Mouse (Mus musculus) urinary bladder, adult 2 months (tissue): ENCODE measurements around the gene Bhlhe41. TPM values are rescaled to one million over a fixed set of nuclear protein-coding genes. Genes with fewer than 3 reads are reported as not detected.
A peak's percentile ranks its signal among the peaks of the same experiment; 100 is the strongest.

Experiments
- DNase-seq: peaks from one replicate; pipeline ENCODE4 v3.0.0; 2022; ENCODE audit warnings: low spot score
- polyA plus RNA-seq: library from polyadenylated mRNA; depleted of rRNA; stranded (reverse); fragments of >200 nt; gene quantifications from 2 replicates; pipeline ENCODE4 v1.2.3, GENCODE M21; 2012

Gene Bhlhe41
- polyA plus RNA-seq, 1 experiment: 13.3 TPM

DNA sequence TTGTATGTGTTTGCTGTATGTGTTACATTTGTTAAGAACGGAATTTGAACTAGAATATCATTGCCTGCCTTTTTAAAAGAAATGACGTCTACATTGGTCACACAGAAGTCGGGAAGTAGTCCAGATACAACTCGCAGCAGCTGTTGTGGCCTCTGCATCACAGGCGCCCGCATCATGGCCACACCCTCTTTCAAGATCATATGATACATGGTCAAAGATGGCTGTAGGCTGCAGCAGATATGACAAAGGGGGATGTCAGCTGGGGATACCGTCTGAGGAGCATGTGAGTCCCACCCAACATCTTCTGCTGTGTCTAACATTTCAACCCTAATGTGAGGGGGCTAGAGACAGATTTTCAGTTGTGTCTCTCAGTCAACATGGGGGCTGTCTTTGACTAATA lies 6.7 kb upstream of the Bhlhe41 start:
- DNase-seq: no peak

DNA sequence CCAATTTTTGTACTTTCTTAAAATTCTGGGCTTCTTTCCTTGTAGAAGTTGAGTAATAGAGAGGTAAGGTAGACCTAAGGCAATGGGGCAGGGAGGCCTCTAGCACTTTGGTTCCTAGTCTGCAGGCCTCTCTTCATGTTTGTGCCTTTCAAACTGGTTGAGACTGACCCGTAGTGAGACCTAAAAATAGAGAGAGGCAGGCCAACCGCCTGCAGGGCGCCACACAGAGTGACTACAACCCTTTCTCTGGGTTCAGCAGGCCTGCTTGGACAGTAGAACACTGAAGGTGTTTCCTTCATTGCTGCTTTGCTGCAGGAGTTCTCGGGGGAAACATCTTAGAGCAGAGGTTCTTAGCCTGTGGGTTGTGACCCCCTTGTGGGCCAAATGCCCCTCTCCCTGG lies 5.6 kb upstream of the Bhlhe41 start:
- DNase-seq: no peak

DNA sequence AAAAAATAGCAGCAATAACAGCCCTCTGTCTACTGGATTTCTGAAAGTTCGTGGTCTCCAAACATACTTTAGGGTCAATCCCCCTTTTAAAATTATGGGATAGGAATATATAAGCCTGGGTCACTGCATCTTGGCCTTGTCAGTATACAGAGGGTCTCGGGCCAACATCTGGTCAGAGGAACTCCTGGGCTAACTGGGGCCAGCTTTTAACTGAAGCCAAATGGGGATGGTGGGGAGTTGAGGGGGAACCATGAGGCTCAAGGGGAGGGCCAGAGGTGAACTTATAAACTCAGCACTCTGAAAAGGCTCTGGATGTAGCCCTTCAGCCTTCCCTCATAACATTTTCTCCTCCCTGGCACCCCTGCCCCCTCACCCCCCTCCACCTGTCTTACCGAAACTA lies 1.8 kb upstream of the Bhlhe41 start:
- DNase-seq: no peak

DNA sequence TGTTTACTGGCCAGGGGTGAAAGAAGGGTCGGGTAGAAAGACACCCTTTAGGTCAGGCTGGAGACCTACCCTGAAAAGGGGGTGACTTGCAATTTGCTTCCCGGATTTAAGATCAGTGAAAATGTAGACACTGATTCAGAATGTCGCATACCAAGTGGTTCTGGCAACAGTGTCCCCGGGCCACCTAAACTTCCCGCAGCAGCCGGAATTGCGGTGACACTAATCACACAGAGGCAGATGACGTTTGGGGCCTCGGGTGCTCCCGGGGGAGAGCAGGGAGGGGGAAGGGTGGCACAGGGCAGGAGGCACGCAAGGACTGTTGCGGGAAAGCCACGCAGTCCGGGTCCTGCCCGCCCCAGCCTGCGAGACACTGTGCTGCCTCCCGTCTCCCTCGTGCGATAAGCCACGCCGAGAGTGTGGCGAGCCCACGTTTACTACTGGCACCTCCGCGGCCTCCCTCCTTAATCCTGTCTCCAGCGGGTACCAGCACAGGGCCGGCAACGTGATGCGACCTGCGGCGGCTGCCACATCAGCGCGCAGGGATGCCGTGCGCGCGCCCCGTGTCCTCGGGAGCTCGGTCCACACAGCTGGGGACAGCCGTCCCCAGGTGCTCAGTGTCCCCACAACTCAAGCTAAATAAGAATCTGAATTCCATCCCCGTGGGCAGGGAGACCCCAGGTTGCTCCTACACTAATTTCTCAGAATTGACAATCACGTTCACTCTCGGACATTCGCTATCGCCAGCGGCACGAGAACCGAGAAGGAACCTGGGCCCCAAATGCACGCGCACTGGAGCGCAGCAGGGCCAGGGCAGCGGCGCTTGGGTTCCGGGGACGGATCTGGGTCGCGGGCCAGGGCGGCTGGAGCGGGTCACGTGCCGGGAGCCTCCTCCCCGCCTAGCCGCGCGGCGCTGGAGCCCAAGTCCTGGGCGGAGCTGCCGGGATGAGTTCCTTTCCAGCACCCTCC lies 811 bp upstream of the Bhlhe41 start:
- peak; percentile 88 for DNase-seq

DNA sequence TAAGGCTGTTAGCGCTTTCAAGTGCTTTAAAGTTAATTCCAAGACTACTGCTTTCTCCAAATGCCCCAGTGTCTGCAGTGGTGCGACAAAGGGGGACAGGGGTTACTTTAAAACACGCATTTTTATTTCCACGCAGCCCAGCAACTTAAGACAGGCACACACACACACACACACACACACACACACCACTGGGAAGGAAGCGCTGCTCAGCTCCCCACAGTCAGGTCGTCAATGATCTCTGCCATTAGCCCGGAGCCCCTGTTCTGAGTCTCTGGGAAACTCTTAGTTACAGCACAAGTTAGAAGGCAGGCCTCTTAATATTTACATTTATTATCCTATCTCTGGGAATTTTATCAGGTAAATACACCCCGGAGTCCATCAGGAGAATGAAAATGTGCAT lies 1.2 kb downstream of the Bhlhe41 start:
- DNase-seq: no peak

DNA sequence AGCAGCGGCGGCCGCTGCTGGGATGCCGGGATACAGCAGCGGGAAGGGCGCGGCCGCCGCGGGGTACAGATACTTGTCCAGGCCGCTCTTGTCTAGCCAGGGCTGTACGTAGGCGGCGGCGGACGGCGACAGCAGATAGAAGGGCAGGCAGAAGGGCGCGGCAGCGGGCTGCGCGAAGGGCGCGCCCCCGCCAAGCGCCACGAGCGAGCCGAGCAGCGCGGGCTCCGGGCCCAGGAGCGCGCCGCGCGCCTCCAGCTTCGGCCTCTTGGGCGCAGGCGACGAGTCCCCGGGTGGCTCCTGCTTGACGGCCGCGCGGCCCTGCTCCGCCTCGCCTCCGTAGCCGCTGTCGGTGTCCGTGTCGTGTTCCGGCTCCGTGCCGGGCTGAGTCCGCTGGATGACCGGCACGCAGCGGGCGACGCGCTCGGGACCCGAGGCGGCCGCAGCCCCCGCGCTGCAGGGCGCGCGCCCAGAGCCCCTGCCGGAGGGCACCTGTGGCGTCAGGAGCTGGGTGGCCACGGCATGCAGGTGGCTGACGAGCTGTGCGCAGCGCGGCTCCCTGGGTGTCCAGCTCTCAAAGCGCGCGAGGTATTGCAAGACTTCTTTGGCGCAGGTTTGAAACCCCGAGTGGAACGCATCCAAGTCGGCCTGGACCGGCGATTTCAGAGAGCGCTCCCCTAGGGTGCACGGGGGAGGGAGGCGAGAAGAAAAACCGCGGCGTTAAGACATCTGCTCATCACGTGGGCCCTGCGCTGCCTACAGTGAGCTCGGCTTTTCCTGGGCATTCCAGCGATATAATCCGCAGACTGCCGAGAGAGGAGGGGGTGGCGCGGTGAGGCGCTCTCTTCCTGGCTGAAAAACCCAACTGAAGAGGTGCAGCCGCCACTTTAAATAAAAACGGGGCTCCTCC lies 2.0 kb downstream of the Bhlhe41 start:
- DNase-seq: peak; percentile 63

DNA sequence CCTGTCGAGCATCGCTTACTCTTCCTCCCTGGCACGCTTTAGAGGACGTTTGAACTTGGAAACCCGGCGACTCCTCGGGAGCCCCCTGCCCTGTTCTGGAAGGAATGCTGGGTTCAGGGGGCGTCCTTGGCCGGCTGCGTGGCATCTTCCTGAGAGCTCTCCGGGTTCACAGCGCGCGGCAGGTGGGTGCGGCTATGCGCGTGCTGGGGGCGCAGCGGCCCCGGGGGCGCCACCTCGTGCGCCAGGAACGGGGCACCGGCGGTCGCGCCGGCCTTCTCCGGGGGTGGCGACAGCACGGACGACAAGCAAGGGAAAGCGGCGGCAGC lies 2.7 kb downstream of the Bhlhe41 start:
- no peak for DNase-seq

DNA sequence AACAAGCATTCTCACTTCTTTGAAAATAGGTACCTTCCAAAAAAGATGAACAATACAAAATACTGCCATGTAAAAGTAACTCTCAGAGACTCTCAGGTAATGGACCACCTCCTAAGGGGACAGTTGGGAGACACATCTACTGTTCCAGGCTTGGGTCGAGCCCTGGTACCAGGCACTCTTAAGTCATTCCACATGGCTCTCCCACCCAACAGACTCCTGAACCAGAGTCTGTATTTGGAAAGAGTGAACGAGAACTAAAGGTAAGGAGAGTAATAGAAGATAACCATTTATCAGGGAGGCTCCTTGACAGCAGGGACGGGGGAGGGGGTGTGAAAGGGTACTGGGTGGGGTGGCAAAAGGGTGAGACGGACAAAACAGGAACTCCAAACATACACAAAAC lies 3.0 kb downstream of the Bhlhe41 start:
- no peak for DNase-seq

DNA sequence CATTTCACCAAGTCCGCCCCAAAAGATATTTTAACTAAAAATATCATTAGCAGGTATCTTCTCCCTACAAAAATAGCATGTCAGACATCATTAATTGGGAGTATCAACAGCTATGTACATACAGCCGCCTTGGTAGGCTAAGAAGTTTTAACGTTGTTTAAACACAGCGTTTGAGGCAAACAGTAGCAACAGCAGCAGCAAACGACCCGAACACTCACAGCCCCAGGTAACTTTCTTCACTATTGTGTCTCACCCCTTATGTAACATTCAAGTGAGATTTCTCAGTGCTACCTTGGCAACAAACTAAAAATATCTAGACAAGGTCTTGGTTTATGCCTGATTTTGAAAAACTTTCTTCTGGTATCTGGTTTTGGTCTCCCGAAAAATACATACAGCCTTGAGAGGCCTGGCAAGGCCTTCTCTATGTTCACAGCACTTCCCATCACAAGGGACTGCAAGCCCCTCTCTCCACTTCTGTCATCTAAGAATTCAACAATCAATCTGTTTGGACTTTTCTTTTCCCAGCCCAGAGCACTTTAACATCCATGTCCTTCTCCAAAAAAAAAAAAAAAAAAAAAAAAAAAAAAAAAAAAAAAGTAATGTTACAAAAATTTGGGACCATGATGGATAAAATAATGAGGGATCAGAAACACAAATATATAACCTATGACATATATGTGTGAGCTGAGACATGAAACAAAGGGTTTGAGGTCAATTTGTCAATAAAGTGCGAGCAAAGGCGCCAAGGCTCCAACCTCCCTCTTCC lies 3.7 kb downstream of the Bhlhe41 start:
- no peak for DNase-seq

DNA sequence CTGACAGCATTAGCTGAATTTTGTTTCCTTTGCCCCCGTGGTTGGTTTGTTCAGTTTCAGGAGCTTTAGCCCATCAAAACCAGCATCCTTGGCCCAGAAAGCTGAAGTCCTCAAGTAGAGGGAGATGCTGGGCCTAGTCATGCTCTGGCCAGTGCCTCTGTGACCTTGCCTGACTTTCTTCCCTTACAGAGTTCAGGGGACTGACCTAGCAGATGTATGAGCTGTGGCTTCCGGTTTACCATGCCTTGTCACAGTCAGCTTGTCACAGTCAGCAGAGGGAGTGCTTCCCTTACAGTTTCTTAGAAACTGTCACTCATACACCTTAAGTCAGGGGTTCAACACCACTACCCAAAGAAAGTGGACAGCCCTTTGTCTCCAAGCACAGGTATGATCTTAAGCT lies 5.0 kb downstream of the Bhlhe41 start:
- no peak for DNase-seq

DNA sequence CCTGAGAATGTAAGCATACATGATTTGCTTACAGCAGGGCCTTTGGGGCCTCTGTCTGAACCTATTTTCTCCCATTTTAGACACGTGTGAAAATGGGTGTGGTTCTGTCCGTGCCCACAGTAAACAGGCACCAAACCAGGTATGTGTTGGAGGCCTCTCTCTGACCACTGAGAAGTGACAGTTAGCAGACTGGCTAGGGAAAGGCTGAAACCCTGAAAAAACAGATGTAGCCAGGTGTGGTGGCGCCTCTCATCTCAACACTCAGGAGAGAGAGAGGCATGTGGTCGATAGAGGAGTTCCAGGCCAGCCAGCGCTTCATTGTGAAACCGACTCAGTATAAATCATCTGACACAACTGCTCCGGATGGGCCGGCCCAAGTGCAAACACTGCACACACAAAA lies 6.9 kb downstream of the Bhlhe41 start:
- DNase-seq: no peak

DNA sequence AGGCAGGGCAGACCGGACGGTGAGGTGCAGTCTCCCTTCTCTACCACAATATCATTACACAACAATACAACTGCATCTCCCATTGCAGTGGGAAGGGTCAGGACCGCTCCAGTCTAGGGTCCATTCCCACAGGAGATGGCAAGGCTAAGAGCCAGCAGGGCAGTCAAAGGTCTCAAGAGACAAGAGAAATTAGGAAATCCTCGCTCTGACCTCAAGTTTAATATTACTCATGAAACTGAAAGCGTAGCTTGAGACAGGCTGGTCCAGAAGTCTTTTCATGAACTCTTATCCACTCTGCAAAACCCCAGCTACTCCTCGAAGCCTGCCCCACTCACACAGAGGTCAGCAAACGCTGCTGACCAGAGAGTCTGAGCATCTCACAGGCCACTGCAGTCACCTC lies 7.9 kb downstream of the Bhlhe41 start:
- no peak for DNase-seq

DNA sequence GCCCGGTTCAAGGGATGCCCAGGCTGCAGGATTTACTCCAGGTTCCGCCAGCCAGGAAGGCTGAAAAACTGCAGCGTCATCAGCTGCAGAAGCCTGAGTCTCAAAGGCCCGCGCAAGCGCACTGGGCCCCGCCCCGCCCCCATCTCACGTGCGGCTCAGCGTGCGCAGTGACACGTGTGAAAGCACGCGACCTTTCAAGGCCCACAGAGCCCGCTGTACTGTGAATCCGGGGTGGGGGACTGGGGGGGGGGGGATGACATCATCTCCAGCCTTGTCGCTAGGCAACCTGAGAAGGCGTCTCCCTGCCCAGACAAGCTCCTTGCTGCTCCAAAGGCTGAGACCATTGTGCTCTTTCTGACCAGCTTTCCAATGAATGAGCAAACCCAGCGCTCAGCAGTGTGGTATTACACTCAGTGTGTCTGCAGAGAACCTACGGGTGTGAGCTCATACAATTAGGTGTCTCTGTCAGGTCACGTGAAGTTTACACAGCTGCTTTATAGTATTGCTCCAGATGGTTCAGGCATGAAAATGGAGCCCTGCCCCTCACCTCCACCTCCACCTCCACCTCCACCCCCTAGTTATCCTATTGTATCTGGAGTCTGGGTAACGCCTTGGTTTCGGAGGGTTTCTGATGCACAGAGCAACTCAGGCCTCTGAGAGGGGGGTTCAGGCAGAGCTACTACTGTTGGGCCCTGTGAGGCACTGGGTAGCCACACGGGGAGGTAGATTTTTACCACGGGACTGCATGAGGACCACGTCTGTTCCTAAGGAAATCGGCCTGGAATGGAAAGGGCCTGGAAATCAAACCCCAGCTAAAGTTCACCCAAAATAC lies 9.4 kb downstream of the Bhlhe41 start:
- DNase-seq: peak; percentile 99

DNA sequence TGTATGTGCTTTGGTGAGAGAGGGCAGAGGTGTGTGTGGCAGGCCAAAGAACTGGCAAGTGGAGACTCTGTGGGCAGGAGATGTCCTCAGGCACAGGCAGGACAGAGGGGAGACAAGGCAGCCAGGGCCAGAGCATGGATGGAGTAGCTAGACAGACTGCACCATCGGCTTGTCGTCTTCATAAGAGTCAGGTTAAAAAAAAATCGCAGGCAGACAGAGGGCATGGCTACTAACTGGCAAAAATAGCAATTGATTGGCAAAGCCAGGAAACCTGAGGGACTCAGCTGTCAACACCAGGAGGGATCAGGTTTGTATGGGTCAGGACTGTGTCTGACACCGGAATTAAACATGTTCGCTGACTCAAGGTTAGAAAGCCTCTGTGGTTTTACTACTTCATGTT lies 10.6 kb downstream of the Bhlhe41 start:
- no peak for DNase-seq

DNA sequence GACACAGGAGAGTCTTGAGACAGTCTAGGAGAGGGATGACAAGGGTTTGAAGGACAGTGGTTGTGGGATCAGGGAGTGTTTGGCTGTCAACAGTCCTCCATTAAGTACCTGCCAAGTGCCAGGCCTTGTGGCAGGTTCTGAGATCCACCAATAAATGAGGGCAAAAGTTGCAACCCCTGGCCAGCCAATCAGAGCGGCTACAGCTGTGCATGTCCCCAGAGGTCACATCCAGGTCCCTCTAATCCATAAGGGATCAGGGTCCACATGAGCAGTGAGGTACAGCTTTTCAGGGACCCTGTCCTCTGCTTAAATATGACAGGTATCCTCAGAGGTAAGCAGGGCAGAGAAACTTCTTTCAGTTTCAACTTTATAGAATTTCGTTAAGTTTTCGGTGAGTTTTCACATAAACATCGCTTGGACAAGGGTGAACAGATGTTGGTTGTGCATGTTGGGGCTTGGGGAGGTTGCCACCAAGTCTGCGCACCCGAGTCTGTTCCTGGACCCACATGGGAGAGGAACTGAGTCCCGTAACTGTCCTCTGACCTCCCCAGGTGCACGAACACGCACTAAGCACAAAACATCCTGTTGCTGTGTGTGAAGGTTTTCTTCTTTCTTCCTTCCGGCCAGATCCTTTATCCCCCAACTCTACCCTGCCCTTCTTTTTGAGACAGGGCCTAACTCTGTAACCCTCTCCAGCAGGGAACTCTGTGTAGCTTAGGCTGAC lies 11.8 kb downstream of the Bhlhe41 start:
- DNase-seq: no peak

DNA sequence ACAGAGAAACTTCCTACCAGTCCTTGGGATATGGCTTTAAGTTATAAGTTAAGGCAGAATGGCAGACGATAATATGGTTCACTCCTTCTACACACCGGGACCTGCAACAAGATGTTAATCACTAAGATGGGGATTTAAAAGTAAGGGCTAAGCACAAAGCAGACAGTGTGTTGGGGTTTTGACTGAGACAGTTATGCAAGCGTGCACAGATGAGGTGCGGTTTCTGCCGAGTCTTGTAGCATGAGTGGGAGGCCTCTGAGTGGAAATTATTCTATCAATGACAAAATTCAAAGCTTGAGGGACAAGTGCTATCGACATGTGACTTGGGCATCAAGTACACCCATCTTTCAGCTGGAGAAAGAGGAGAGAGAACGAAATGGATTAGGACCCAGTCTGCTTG lies 12.7 kb downstream of the Bhlhe41 start:
- DNase-seq: no peak

DNA sequence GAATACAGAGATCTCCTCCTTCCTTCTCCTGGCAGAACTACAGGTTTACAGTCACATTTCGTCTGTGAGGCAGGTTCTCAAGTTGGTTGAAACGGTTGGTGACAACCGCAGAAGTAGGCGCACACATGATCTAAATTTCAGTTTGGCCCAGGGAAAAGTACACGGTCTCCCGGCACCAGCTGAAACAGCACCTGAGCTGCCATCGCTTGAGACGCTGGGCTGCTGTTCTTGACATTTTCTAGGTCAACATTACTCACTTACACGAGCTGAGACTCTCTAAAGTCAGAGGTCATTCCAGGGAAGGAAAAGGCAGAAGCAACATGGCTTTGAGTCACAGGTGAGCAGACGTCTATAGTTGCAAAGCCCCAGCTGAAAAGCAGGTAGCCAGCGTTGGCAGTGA lies 13.4 kb downstream of the Bhlhe41 start:
- DNase-seq: no peak

DNA sequence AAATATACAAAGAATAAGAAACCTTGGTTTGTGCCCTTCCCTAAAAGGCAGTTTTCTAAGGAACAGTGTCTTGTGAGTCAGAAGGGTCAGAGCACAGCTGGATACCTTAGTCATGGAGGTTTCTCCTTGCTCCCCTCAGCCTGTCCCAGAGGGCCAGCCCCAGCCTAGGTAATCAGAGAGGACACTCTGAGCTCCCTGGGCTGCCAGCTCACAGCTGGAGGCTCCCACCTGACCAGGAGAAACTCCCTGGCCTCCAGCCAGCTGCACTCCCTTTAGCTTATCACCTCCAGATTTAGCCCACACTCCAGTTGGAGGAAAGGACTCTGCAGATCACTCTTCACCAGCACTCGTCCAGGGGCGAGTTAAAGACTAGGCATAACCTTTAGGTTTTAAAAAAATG lies 14.6 kb downstream of the Bhlhe41 start:
- DNase-seq: no peak

DNA sequence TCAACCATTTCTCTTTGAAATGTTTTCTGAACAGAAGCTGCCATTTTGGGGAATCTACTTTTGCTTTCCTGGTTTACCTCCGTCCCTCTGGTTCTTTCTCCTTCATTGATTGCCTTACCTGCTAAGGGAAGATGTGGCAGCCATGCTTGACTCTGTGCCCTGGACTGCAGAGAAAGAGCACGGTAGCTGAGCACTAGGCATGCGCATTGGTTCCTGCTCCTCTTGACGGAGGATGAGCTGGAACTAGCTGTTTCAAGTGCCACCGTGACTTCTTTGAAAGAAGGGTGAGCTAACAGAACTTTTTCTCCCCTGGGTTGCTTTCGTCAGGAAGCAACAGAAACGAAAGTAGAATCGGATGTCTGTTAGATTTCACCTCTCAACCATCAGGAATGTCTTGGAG lies 17.7 kb downstream of the Bhlhe41 start:
- no peak for DNase-seq

DNA sequence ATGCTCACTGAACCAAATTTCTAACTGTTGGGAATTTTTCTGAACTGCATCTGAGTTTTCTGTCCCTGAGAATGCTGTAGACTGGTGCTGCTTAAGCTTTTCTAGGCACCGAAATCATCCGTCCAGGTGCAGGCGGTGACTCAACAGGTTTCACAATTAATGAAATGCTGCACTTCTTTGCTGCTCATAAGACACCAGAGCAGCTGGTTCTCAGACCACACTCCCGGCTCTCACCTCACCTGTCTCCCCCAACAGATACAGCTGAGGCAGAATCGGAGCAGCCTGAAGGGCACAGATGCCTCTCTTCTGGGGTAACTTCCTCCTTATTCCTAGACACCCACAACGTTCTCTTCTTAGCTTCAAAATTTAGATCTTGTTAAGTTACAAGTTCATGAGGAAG lies 18.4 kb downstream of the Bhlhe41 start:
- DNase-seq: no peak

DNA sequence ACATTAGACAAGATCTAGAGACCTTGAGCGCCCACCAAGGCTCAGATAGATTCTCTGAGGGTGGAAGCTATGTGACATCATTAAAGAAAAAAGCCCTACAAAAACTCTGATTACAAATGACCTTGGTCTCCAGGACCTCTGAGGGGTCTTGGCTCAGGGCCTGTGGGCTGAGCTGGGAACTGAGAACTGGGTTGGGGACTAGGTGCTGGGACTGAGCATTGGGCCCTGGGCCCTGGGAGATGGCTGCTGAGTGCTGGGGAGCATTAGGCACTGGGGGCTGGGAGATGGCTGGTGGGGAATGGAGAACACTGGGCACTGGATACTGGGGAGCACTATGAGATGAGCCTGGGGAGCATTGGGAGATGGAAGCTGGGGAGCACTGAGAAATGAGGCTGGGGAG lies 19.3 kb downstream of the Bhlhe41 start:
- no peak for DNase-seq
